Mouse (Mus musculus) olfactory bulb, adult 2 months (tissue): Measurements from ENCODE around the gene Entpd6. TPM values are rescaled to one million over a fixed set of nuclear protein-coding genes. Genes with fewer than 3 reads are reported as not detected.
A peak's percentile ranks its signal among the peaks of the same experiment; 100 is the strongest.

Experiments used
- H3K27ac ChIP-seq: fragments of 200-500 bp; 2 replicates; pipeline ENCODE4 v1.5.1; 2012; ENCODE audit warnings: low read depth, low read length; ENCODE audit not compliant: insufficient read depth
- H3K4me1 ChIP-seq: fragments of 200-500 bp; 2 replicates; pipeline ENCODE4 v1.6.1; 2012; ENCODE audit warnings: low read length; ENCODE audit not compliant: control insufficient read depth, insufficient read depth
- H3K4me3 ChIP-seq: fragments of 200-500 bp; 2 replicates; pipeline ENCODE4 v1.5.1; 2012; ENCODE audit warnings: mild to moderate bottlenecking, low read depth, low read length, moderate library complexity; ENCODE audit not compliant: insufficient read depth
- CTCF ChIP-seq: fragments of 200-500 bp; IDR thresholded peaks from 2 replicates; pipeline ENCODE4 v1.5.1; 2012; ENCODE audit warnings: low read depth, mild to moderate bottlenecking, low read length, moderate library complexity; ENCODE audit not compliant: insufficient read depth
- POLR2A ChIP-seq: fragments of 200-500 bp; IDR thresholded peaks from 2 replicates; pipeline ENCODE4 v1.6.1; 2012; ENCODE audit warnings: mild to moderate bottlenecking, low read depth, low read length, moderate library complexity; ENCODE audit not compliant: insufficient read depth
- WGBS: fragments of 180-500 bp; shearing (Covaris S2); methylation state at CpG from one replicate; pipeline ENCODE4 v1.1.7; 2018; 5-methylcytosine and 5-hydroxymethylcytosine counted together
- polyA plus RNA-seq: library from polyadenylated mRNA; stranded (reverse); fragments of >200 nt; gene quantifications from 2 replicates; pipeline ENCODE4 v1.2.4, GENCODE M21; 2012; ENCODE audit warnings: low replicate concordance; ENCODE audit not compliant: missing spikeins, insufficient read depth, insufficient read length

The Entpd6 gene
- polyA plus RNA-seq, 1 experiment = not detected

DNA sequence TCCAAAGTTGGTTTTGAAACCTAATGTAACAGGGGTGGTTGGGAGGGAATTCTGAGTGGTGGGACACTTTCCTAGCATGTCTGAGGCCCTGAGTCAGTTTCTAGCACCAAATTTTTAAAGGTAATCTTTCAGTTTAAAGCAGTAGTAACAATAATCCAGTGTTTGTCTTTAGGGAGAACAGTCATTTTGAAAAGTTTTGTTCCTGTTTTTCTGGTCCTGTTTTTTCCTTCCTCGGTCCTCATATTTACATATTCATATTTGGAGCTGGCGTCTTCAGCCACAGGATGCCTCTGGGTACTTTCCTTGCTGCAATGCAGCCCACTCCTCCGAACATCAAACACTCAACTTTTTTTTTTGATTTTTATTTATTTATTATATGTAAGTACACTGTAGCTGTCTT is 6.2 kb downstream of the Entpd6 start:
- Histone ChIP-seq H3K4me3 (no peak overlapping the region), H3K4me1 (peaks cover 7% of the 10 kb centered on the region), H3K27ac (no peak overlapping the region)
- WGBS = 95% methylated on average over 3 of the region's 3 CpGs
- TF ChIP-seq POLR2A (no peak), CTCF (no peak)

DNA sequence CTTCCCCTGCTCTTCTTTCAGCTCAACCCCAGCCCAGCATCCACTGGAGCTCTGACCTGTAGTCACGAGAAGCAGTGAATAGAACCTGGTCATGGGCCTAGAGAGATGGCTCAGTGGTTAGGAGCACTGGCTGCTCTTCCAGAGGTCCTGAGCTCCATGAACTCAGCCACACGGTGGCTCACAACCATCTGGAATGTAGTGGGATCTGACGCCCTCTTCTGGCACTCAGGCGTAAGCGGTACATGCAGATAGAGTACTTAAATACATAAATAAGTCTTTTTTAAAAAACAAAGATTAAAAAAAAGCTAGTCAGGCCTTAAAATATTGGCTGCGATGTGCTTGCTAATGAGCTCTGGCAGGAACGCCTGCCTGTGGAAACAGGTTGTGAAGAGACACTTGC is 12.6 kb downstream of the Entpd6 start:
- Histone ChIP-seq H3K4me1 (no peaks in the 10 kb centered on the region; the same call in 1 of the 2 replicates), H3K4me3 (no peak overlapping the region), H3K27ac (no peak overlapping the region)
- TF ChIP-seq CTCF = no peak
- TF ChIP-seq POLR2A = no peak
- WGBS = 72% methylated on average over 7 of the region's 7 CpGs

DNA sequence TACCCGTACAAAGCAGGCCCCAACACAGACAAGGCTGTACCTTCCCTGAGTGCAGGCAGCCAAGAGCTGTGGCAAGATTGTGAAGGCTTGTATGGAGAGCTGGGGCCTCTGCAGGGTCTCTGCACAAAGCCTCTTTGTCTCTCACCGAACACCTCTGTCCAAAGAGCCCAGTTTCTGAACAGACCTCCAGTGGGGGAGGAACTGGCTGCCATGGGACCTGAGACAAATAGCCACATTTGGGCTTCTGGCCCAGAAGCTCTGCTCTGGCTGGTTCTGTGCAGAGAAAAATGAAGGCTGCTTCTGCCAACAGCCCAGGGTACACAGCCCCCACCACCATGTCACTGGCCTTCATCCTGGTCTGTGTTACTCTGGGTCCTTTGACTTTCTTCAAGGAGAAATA is 16.8 kb downstream of the Entpd6 start:
- TF ChIP-seq POLR2A (no peak), CTCF (no peak)
- Histone ChIP-seq H3K4me3 (no peak overlapping the region), H3K27ac (peak overlapping the region; percentile 71), H3K4me1 (peaks cover under 1% of the 10 kb centered on the region; the same call in 1 of the 2 replicates)
- WGBS = 28% methylated on average over 2 of the region's 2 CpGs

DNA sequence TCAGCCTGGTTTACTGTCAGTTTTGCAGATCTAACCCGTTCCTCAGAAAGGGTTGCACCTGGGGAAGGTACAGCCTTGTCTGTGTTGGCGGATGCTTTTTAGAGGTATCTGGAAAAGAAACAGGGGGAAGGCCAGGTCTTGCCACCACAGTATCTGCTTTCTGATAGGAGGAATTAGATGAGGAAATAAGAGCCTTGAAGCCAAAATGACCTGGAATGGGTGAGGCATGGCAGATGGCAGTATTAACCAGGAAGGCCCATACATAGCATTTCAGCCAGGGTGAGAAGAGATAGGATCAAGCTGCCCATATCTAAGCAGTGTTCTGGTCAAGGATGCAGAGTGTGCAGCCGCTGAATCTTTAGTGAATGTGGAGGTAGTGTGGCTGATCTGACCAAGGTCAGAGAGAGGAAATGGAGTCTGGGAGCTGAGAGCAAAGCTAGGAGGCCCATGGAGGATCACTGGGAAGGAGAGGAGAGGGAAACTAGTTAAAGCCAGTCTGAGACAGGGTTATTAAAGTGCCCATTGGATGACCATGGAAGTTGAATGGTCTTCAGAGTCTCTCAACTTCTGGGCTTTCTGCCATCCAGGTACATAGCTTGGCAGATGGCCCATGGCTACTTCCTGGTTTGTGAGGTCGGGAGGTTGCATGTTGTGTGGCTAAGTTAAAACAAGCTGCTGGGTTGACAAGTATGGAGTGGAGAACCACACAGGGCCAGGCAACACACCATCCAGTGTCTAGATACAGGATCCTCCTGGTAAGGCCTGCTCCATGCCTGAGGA is 17.4 kb downstream of the Entpd6 start:
- TF ChIP-seq CTCF (no peak), POLR2A (no peak)
- Histone ChIP-seq H3K4me3 (no peak overlapping the region), H3K27ac (peak overlapping the region; percentile 28), H3K4me1 (peaks cover 5% of the 10 kb centered on the region; the same call in 1 of the 2 replicates)
- 72% methylated on average over 4 of the region's 4 CpGs for WGBS

DNA sequence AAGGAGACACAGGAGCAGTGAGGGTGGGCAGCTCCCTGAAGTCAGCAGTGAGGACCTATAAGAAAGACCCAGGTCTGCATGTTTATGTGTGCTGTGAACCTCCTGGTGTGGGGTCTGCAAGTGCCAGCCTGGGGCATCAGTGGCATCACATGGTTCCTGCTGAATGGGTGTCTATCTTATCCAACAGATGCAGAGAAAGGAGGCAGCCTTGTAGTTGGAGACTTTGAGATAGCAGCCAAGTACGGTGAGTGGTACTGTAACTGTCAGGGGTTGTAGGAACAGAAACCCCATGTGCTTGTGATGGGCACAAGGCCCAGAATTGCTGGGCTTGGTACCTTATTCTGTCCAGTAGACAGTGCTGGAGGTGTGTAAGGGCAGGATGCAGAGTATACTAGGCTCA is 19.8 kb downstream of the Entpd6 start:
- Histone ChIP-seq H3K27ac (no peak overlapping the region), H3K4me3 (no peak overlapping the region), H3K4me1 (peaks cover 12% of the 10 kb centered on the region)
- no peak for TF ChIP-seq CTCF
- 57% methylated on average over 1 of the region's 1 CpGs for WGBS

DNA sequence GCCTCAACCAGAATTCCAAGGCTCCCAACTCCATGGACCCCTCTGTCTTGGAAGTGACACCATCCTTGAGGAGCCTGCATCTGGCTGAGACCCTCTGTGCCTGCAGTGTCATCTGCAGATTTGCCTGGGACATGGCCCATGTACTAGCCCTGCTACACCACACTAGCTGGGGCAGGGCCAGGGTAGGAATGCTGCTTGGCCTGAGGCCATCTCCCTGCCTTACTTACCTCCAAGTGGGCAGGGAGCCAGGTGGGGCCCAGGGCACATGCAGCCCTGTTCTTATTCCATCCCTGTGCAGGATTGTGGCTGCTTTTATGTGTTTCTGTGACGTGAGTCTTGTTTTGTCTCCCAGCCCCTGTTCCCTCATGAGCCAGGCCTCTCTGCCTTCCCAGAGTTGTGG is 21.9 kb downstream of the Entpd6 start:
- Histone ChIP-seq H3K4me1 (peaks cover 12% of the 10 kb centered on the region), H3K4me3 (no peak overlapping the region), H3K27ac (0 out of 2 replicates have a peak overlapping the region, but pooled peaks have one; percentile 0)
- 42% methylated on average over 1 of the region's 1 CpGs for WGBS
- no peak for TF ChIP-seq POLR2A
- no peak for TF ChIP-seq CTCF

DNA sequence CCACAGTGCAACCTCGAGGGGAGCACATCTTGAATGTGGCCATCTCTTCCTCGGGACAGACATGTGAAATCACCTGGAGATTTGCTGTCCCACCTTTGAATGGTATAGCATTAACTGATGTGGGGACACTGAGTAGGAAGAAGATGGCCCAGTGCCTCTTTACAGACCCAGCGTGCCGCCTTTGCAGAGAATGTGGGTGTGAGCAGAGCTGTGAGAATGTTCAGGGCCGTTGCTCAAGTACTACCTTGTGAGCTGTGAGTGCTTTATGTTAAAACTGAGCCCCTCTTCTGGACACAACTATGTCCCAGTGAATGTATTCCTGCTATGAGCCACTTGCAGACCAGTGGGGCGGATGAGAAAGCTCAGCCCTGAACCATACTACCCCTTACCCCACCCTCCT is 22.3 kb downstream of the Entpd6 start:
- Histone ChIP-seq H3K4me3 (no peak overlapping the region), H3K27ac (0 out of 2 replicates have a peak overlapping the region, but pooled peaks have one; percentile 0), H3K4me1 (peaks cover 12% of the 10 kb centered on the region)
- TF ChIP-seq CTCF (no peak), POLR2A (no peak)
- WGBS = 59% methylated on average over 6 of the region's 6 CpGs

DNA sequence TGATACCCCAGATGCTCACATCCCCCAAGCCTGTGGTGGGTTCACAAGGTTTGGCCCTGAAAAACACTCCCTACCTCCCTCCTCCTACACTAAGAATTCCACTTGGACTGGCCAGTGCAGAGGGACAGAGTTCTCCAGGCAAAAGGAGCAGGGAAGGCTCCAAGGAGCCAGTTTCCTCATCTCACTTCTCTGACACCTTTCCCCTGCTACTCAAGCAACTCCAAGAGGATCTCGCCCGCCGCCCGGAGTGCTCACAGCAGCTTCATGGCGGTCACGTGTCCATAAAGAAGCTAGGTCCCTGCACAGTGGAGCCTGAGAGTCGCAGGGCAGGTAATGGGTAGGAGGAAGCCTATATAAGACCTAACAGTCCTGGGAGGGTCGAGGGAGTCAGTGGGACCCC is 23.2 kb downstream of the Entpd6 start:
- Histone ChIP-seq H3K27ac (0 out of 2 replicates have a peak overlapping the region, but pooled peaks have one; percentile 3), H3K4me1 (peaks cover 12% of the 10 kb centered on the region), H3K4me3 (no peak overlapping the region)
- 88% methylated on average over 8 of the region's 8 CpGs for WGBS
- TF ChIP-seq CTCF (no peak), POLR2A (no peak)

DNA sequence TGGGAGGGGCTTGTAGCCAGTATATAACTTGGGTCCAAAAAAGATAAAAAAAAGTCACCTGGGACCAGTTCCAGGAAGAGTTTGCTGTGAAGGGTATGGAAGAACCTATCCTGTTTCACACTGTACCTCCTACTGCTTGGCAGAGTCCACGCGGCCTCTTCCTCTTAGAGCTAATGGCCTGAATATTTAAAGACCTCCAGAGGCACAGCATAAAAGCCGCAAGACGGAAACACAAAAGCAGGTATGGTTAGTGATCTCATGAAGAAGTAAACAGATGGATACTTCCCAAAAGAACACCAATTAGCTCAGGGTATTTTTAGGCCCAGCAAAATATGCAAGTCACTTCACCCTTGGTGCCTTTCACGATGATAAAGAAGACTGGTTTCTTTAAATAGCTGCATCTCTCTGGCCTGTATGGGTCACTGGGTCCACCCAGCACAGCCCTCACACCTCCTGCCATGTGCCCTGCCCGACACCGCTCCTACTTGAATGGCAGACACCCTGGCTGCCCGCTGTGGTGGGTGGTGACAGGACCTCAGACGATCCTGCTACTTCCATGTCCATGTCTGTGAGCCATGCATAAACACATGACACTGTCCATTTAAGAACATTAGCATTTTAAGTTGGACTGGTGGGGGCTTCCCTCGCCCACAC is 23.8 kb downstream of the Entpd6 start:
- TF ChIP-seq POLR2A = no peak
- TF ChIP-seq CTCF = no peak
- WGBS = 49% methylated on average over 10 of the region's 10 CpGs
- no peak overlapping the region for H3K4me3 ChIP-seq
- H3K27ac ChIP-seq = 0 out of 2 replicates have a peak overlapping the region, but pooled peaks have one; percentile 3
- peaks cover 12% of the 10 kb centered on the region for H3K4me1 ChIP-seq

DNA sequence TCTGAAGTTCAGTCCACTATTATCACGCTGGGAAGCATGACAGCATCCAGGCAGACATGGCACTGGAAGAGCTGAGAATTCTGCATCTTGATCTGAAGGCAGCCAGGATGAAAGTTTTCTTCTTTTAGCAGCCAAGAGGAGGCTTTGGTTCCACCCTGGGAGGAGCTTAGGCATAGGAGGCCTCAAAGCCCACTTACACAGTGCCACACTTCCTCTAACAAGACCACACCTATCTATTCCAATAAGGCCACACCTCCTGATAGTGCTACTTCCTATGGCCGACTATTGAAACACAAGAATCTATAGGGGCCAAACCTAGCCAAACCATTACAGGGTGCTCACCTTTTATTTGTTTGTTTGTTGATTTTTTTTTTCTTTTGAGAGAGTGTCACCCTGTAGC is 34.0 kb downstream of the Entpd6 start:
- 83% methylated on average over 2 of the region's 2 CpGs for whole genome bisulfite sequencing
- H3K4me3 ChIP-seq = no peak overlapping the region
- H3K27ac ChIP-seq = no peak overlapping the region
- H3K4me1 ChIP-seq = peaks cover 6% of the 10 kb centered on the region
- TF ChIP-seq POLR2A (no peak), CTCF (no peak)
